Mouse (Mus musculus) heart, embryonic 15.5 days (tissue): ENCODE data around the gene E2f7. TPM values are rescaled to one million over a fixed set of nuclear protein-coding genes. Genes with fewer than 3 reads are reported as not detected.
A peak's percentile ranks its signal among the peaks of the same experiment; 100 is the strongest.
"Not testable (repeated sequence)": the region's sequence is repeated elsewhere in the genome, so short reads cannot be mapped to it uniquely, and the experiment has no call there.

Experiments
- ATAC-seq: fragments of 200-750 bp; cut with Nextera tagmentation; replicated peaks from 2 replicates; pipeline ENCODE4 v1.8.0; 2017; ENCODE audit warnings: low read depth, moderate TSS enrichment; ENCODE audit not compliant: insufficient number of reproducible peaks, insufficient read depth, low FRiP score
- H3K27ac ChIP-seq: fragments of 300-500 bp; sonication (generic); 2 replicates; pipeline ENCODE4 v1.5.1; 2015; ENCODE audit warnings: mild to moderate bottlenecking, inconsistent platforms
- H3K27me3 ChIP-seq: fragments of 300-500 bp; sonication (generic); 2 replicates; pipeline ENCODE4 v1.6.1; 2015; ENCODE audit warnings: inconsistent platforms
- H3K36me3 ChIP-seq: fragments of 300-500 bp; sonication (generic); 2 replicates; pipeline ENCODE4 v1.6.1; 2015; ENCODE audit warnings: mild to moderate bottlenecking, inconsistent platforms
- H3K4me1 ChIP-seq: fragments of 300-500 bp; sonication (generic); replicated peaks from 2 replicates; pipeline ENCODE4 v1.6.1; 2015; ENCODE audit warnings: inconsistent platforms
- H3K4me2 ChIP-seq: fragments of 300-500 bp; sonication (generic); 2 replicates; pipeline ENCODE4 v1.6.1; 2015; ENCODE audit warnings: inconsistent platforms, mild to moderate bottlenecking, moderate library complexity
- H3K4me3 ChIP-seq: fragments of 300-500 bp; sonication (generic); 2 replicates; pipeline ENCODE4 v1.5.1; 2015; ENCODE audit warnings: mild to moderate bottlenecking, inconsistent platforms
- H3K9ac ChIP-seq: fragments of 300-500 bp; sonication (generic); 2 replicates; pipeline ENCODE4 v1.6.1; 2015; ENCODE audit warnings: mild to moderate bottlenecking, inconsistent platforms
- H3K9me3 ChIP-seq: fragments of 300-500 bp; sonication (generic); replicated peaks from 2 replicates; pipeline ENCODE4 v1.6.1; 2016; ENCODE audit warnings: inconsistent platforms
- whole genome bisulfite sequencing: fragments of 180-500 bp; shearing (Covaris S2); methylation state at CpG from one replicate; pipeline ENCODE4 v1.1.7; 2015; ENCODE audit warnings: mixed read lengths; 5-methylcytosine and 5-hydroxymethylcytosine counted together
- polyA plus RNA-seq: library from polyadenylated mRNA; unstranded; fragments of >200 nt; fragmentation: Nextera tagmentation; extraction: Ambion mirVana; gene quantifications from 2 replicates; pipeline ENCODE4 v1.2.1, GENCODE M21; 2015

The E2f7 gene
- polyA plus RNA-seq, 1 experiment from 2014 or later, result 12.5 TPM

- H3K9me3 ChIP-seq, result no peaks in the 10 kb centered on the region
- H3K9ac ChIP-seq, result no peak overlapping the region
- no peak overlapping the region for H3K27ac ChIP-seq
- H3K4me2 ChIP-seq, result no peak overlapping the region
- H3K36me3 ChIP-seq, result peaks cover 34% of the 10 kb centered on the region
- H3K27me3 ChIP-seq, result no peaks in the 10 kb centered on the region
- WGBS, result 91% methylated on average over 9 of the region's 9 CpGs
- H3K4me3 ChIP-seq, result no peak overlapping the region
- peaks cover 20% of the 10 kb centered on the region for H3K4me1 ChIP-seq
- no peak for ATAC-seq
Measured at GRCm38 (mm10) chr10:110749081-110749480, 3.8 kb downstream of the E2f7 start.

GRCm38 (mm10) chr10:110749510-110750305, 4.5 kb downstream of the E2f7 start:
- no peak overlapping the region for H3K4me2 ChIP-seq
- no peak for ATAC-seq
- no peaks in the 10 kb centered on the region for H3K9me3 ChIP-seq
- no peak overlapping the region for H3K4me3 ChIP-seq
- peaks cover 39% of the 10 kb centered on the region for H3K36me3 ChIP-seq
- no peaks in the 10 kb centered on the region for H3K27me3 ChIP-seq
- no peak overlapping the region for H3K9ac ChIP-seq
- WGBS, result 86% methylated on average over 9 of the region's 9 CpGs
- H3K27ac ChIP-seq, result no peak overlapping the region
- H3K4me1 ChIP-seq, result peaks cover 19% of the 10 kb centered on the region

- WGBS, result 63% methylated on average over 3 of the region's 3 CpGs
- Histone ChIP-seq H3K4me3 (no peak overlapping the region), H3K36me3 (peaks cover 68% of the 10 kb centered on the region), H3K4me1 (no peaks in the 10 kb centered on the region), H3K27me3 (no peaks in the 10 kb centered on the region), H3K9me3 (no peaks in the 10 kb centered on the region), H3K4me2 (no peak overlapping the region), H3K27ac (peak overlapping the region; percentile 61), H3K9ac (no peak overlapping the region)
- ATAC-seq, result no peak
Measured at GRCm38 (mm10) chr10:110752849-110753248, 7.6 kb downstream of the E2f7 start.

GRCm38 (mm10) chr10:110755556-110755955, 10.3 kb downstream of the E2f7 start:
- WGBS, result 97% methylated on average over 10 of the region's 10 CpGs
- H3K27ac ChIP-seq, result no peak overlapping the region
- no peak overlapping the region for H3K9ac ChIP-seq
- no peak overlapping the region for H3K4me3 ChIP-seq
- H3K4me1 ChIP-seq, result no peaks in the 10 kb centered on the region
- ATAC-seq, result no peak
- no peak overlapping the region for H3K4me2 ChIP-seq
- no peaks in the 10 kb centered on the region for H3K27me3 ChIP-seq
- no peaks in the 10 kb centered on the region for H3K9me3 ChIP-seq
- H3K36me3 ChIP-seq, result peaks cover 68% of the 10 kb centered on the region

GRCm38 (mm10) chr10:110756271-110756793, 11.1 kb downstream of the E2f7 start:
- Histone ChIP-seq H3K4me3 (no peak overlapping the region), H3K9ac (no peak overlapping the region), H3K9me3 (no peaks in the 10 kb centered on the region), H3K36me3 (peaks cover 70% of the 10 kb centered on the region), H3K4me2 (no peak overlapping the region), H3K4me1 (no peaks in the 10 kb centered on the region), H3K27ac (no peak overlapping the region), H3K27me3 (no peaks in the 10 kb centered on the region)
- no peak for ATAC-seq
- WGBS, result 87% methylated on average over 7 of the region's 7 CpGs

- not testable (repeated sequence) for H3K9ac ChIP-seq, H3K4me1 ChIP-seq, ATAC-seq, H3K27me3 ChIP-seq, H3K4me3 ChIP-seq, H3K27ac ChIP-seq, H3K9me3 ChIP-seq, H3K4me2 ChIP-seq
- WGBS, result 59% methylated on average over 7 of the region's 12 CpGs
- peaks cover 82% of the 10 kb centered on the region for H3K36me3 ChIP-seq
Measured at GRCm38 (mm10) chr10:110760552-110760951, 15.3 kb downstream of the E2f7 start.

GRCm38 (mm10) chr10:110762134-110762884, 17.1 kb downstream of the E2f7 start:
- Histone ChIP-seq H3K9ac (no peak overlapping the region), H3K27me3 (no peaks in the 10 kb centered on the region), H3K4me2 (no peak overlapping the region), H3K36me3 (peaks cover 83% of the 10 kb centered on the region), H3K9me3 (no peaks in the 10 kb centered on the region), H3K27ac (no peak overlapping the region), H3K4me3 (no peak overlapping the region), H3K4me1 (no peaks in the 10 kb centered on the region)
- no peak for ATAC-seq
- WGBS, result 88% methylated on average over 16 of the region's 16 CpGs

- WGBS, result 85% methylated on average over 13 of the region's 13 CpGs
- no peak overlapping the region for H3K4me2 ChIP-seq
- peaks cover 88% of the 10 kb centered on the region for H3K36me3 ChIP-seq
- H3K27me3 ChIP-seq, result no peaks in the 10 kb centered on the region
- H3K9me3 ChIP-seq, result no peaks in the 10 kb centered on the region
- H3K27ac ChIP-seq, result no peak overlapping the region
- no peak overlapping the region for H3K9ac ChIP-seq
- ATAC-seq, result no peak
- no peaks in the 10 kb centered on the region for H3K4me1 ChIP-seq
- no peak overlapping the region for H3K4me3 ChIP-seq
Measured at GRCm38 (mm10) chr10:110763416-110763815, 18.2 kb downstream of the E2f7 start.

GRCm38 (mm10) chr10:110769538-110769937, 24.3 kb downstream of the E2f7 start:
- ATAC-seq, result no peak
- H3K36me3 ChIP-seq, result peaks cover 86% of the 10 kb centered on the region
- no peaks in the 10 kb centered on the region for H3K27me3 ChIP-seq
- no peak overlapping the region for H3K4me3 ChIP-seq
- 92% methylated on average over 10 of the region's 10 CpGs for WGBS
- H3K9me3 ChIP-seq, result no peaks in the 10 kb centered on the region
- H3K4me1 ChIP-seq, result no peaks in the 10 kb centered on the region
- H3K27ac ChIP-seq, result no peak overlapping the region
- no peak overlapping the region for H3K4me2 ChIP-seq
- H3K9ac ChIP-seq, result no peak overlapping the region

GRCm38 (mm10) chr10:110773201-110773600, 28.0 kb downstream of the E2f7 start:
- no peak overlapping the region for H3K27ac ChIP-seq
- no peaks in the 10 kb centered on the region for H3K9me3 ChIP-seq
- 87% methylated on average over 12 of the region's 12 CpGs for WGBS
- peaks cover 73% of the 10 kb centered on the region for H3K36me3 ChIP-seq
- H3K4me3 ChIP-seq, result no peak overlapping the region
- H3K27me3 ChIP-seq, result no peaks in the 10 kb centered on the region
- no peak overlapping the region for H3K4me2 ChIP-seq
- no peak overlapping the region for H3K9ac ChIP-seq
- ATAC-seq, result no peak
- no peaks in the 10 kb centered on the region for H3K4me1 ChIP-seq

GRCm38 (mm10) chr10:110773878-110774277, 28.6 kb downstream of the E2f7 start:
- no peak overlapping the region for H3K27ac ChIP-seq
- H3K4me3 ChIP-seq, result no peak overlapping the region
- WGBS, result 93% methylated on average over 14 of the region's 14 CpGs
- H3K36me3 ChIP-seq, result peaks cover 73% of the 10 kb centered on the region
- no peaks in the 10 kb centered on the region for H3K9me3 ChIP-seq
- ATAC-seq, result no peak
- no peaks in the 10 kb centered on the region for H3K4me1 ChIP-seq
- no peaks in the 10 kb centered on the region for H3K27me3 ChIP-seq
- no peak overlapping the region for H3K9ac ChIP-seq
- no peak overlapping the region for H3K4me2 ChIP-seq
